Mouse (Mus musculus): ENCODE data around the gene Prss8.

DNA sequence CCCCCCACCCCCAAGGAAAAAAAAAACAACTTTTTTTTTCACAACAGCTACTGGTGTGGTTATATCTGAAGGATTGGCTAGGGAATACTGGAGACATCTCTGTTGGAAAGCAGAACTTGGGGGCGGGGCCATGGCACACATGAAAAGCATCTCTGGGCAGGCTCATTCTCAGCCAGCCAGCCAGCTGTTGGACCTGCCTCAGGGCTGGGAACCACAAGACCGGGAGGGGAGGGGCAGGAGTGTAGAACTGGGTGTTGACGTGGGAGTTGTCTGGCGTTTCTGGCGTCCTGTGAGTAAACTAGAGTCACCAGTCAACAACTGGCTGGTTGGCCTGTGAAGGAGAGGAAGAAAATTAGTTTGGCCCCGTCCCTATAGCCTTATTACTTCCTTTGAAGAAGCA is 44.0 kb downstream of the Prss8 start:
- TF ChIP-seq CTCF (IDR thresholded peaks at IDR 0.05; ENCODE audit: control insufficient read depth, insufficient read depth, insufficient replicate concordance, low read depth, low read length) (no peak), POLR2A (IDR thresholded peaks at IDR 0.05; ENCODE audit: control insufficient read depth, low read depth, low read length) (no peak)
